Mouse (Mus musculus): ENCODE data around the gene Faah. TPM values are rescaled to one million over a fixed set of nuclear protein-coding genes. Genes with fewer than 3 reads are reported as not detected.
A peak's percentile ranks its signal among the peaks of the same experiment; 100 is the strongest.

The Faah gene
- polyA plus RNA-seq, 1 experiment: 31.3 TPM

GRCm38 (mm10) chr4:115987436-115987835 lies 30.3 kb downstream of the Faah start:
- no peaks in the 10 kb centered on the region for H3K4me1 ChIP-seq (ENCODE audit: control insufficient read depth, insufficient read depth, insufficient read length)
- no peaks in the 10 kb centered on the region for H3K36me3 ChIP-seq (ENCODE audit: control insufficient read depth, insufficient read depth, low read length)
- 79% methylated on average over 1 of the region's 1 CpGs for whole genome bisulfite sequencing
- no peaks in the 10 kb centered on the region for H3K27me3 ChIP-seq (ENCODE audit: control insufficient read depth, insufficient read depth, low read length)
- TF ChIP-seq CTCF (IDR thresholded peaks at IDR 0.05; ENCODE audit: extremely low read depth, insufficient read depth, insufficient read length, insufficient replicate concordance) (no peak), POLR2A (IDR thresholded peaks at IDR 0.05; ENCODE audit: low read depth, low read length) (no peak)
- H3K4me3 ChIP-seq (ENCODE audit: extremely low read depth, insufficient read depth, insufficient read length): no peak overlapping the region
- DNase-seq (ENCODE audit: low read depth in 1 of 2, low spot score in 2 of 2): no peak
- H3K27ac ChIP-seq (ENCODE audit: insufficient read depth, low read length): no peak overlapping the region

DNA sequence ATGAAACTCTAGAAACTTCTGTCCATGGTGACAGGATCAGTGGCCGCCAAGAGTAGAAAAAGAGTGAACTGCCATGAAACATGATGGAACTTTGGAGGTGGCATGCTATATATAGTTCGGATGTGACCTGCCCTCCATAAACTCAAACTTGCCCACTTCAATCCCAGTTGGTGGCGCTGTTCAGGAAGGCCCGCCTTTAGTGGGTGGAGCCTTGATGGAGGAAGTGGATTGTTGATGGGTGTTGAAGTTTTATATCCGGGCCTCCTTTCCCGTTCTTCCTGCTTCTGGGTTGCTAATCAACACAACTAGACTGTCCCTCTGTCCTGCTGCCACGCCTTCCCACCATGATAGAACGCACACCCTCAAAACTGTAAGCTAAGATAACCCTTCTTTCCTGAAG lies 32.8 kb downstream of the Faah start:
- WGBS: 50% methylated on average over 8 of the region's 8 CpGs
- Histone ChIP-seq H3K27ac (ENCODE audit: insufficient read depth, low read length) (no peak overlapping the region), H3K27me3 (ENCODE audit: control insufficient read depth, insufficient read depth, low read length) (0 out of 2 replicates have a peak, but pooled peaks cover 1% of the 10 kb centered on the region), H3K4me3 (ENCODE audit: extremely low read depth, insufficient read depth, insufficient read length) (no peak overlapping the region), H3K36me3 (ENCODE audit: control insufficient read depth, insufficient read depth, low read length) (no peaks in the 10 kb centered on the region), H3K4me1 (ENCODE audit: control insufficient read depth, insufficient read depth, insufficient read length) (no peaks in the 10 kb centered on the region)
- DNase-seq (ENCODE audit: low read depth in 1 of 2, low spot score in 2 of 2): no peak
- TF ChIP-seq CTCF (IDR thresholded peaks at IDR 0.05; ENCODE audit: extremely low read depth, insufficient read depth, insufficient read length, insufficient replicate concordance) (no peak), POLR2A (IDR thresholded peaks at IDR 0.05; ENCODE audit: low read depth, low read length) (no peak)

DNA sequence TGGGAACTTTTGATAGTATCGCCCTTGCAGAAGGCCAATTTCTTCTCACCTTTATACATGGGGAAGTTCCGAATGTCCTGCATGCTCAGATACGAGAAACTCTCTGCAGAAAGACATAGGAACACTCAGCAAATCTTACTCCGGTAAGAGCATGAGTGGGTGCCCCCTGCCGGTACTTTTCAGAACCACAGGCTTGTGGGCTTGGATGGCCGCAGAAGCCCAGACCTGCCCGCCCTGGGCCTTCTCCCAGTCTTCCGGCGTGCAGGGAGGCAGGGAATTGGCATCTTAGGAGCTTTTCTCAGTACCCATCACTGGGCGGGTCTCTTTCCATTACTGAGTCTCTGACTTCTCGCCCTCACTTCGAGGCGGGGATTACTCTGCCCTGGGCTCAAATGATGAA lies 33.6 kb downstream of the Faah start:
- Histone ChIP-seq H3K27ac (ENCODE audit: insufficient read depth, low read length) (no peak overlapping the region), H3K36me3 (ENCODE audit: control insufficient read depth, insufficient read depth, low read length) (no peaks in the 10 kb centered on the region), H3K27me3 (ENCODE audit: control insufficient read depth, insufficient read depth, low read length) (peaks cover 1% of the 10 kb centered on the region; the same call in 1 of the 2 replicates), H3K4me3 (ENCODE audit: extremely low read depth, insufficient read depth, insufficient read length) (no peak overlapping the region), H3K4me1 (ENCODE audit: control insufficient read depth, insufficient read depth, insufficient read length) (no peaks in the 10 kb centered on the region)
- WGBS: 8% methylated on average over 13 of the region's 13 CpGs
- TF ChIP-seq POLR2A (IDR thresholded peaks at IDR 0.05; ENCODE audit: low read depth, low read length) (no peak), CTCF (IDR thresholded peaks at IDR 0.05; ENCODE audit: extremely low read depth, insufficient read depth, insufficient read length, insufficient replicate concordance) (peak; percentile 60; the same call in 1 of the 2 replicates)
- DNase-seq (ENCODE audit: low read depth in 1 of 2, low spot score in 2 of 2): peak; percentile 18 to 67

GRCm38 (mm10) chr4:115980676-115981075 lies 37.0 kb downstream of the Faah start:
- DNase-seq (ENCODE audit: low read depth in 1 of 2, low spot score in 2 of 2): peak; percentile 22 to 51
- WGBS: 2% methylated on average over 8 of the region's 8 CpGs
- peaks cover 1% of the 10 kb centered on the region; the same call in 1 of the 2 replicates for H3K27me3 ChIP-seq (ENCODE audit: control insufficient read depth, insufficient read depth, low read length)
- H3K4me1 ChIP-seq (ENCODE audit: control insufficient read depth, insufficient read depth, insufficient read length): no peaks in the 10 kb centered on the region
- TF ChIP-seq CTCF (IDR thresholded peaks at IDR 0.05; ENCODE audit: extremely low read depth, insufficient read depth, insufficient read length, insufficient replicate concordance): peak; percentile 72; the same call in 1 of the 2 replicates
- no peak for TF ChIP-seq POLR2A (IDR thresholded peaks at IDR 0.05; ENCODE audit: low read depth, low read length)
- H3K36me3 ChIP-seq (ENCODE audit: control insufficient read depth, insufficient read depth, low read length): no peaks in the 10 kb centered on the region
- no peak overlapping the region for H3K27ac ChIP-seq (ENCODE audit: insufficient read depth, low read length)
- no peak overlapping the region for H3K4me3 ChIP-seq (ENCODE audit: extremely low read depth, insufficient read depth, insufficient read length)

DNA sequence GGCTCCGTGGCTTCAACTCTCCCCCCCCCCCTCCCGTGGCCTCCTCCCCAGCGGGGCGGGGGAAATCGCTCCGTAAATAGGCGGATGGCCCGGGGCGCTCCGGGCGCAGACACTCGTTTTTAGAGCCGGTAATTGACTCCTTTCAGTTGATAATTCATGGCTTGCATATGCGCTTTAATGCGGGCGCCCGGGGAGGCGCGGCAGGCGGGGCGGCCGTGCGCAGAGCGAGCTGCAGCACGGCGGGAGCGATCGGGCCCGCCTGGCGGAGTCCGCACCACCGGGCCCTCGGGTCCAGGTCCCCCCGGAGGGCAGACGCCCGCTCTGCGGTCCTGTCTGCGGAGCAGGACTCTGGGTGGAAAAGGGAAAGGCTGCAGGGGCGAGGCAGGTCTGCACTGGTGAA lies 38.3 kb downstream of the Faah start:
- H3K36me3 ChIP-seq (ENCODE audit: control insufficient read depth, insufficient read depth, low read length): no peaks in the 10 kb centered on the region
- H3K27me3 ChIP-seq (ENCODE audit: control insufficient read depth, insufficient read depth, low read length): peaks cover 1% of the 10 kb centered on the region; the same call in 1 of the 2 replicates
- no peak overlapping the region for H3K27ac ChIP-seq (ENCODE audit: insufficient read depth, low read length)
- H3K4me1 ChIP-seq (ENCODE audit: control insufficient read depth, insufficient read depth, insufficient read length): no peaks in the 10 kb centered on the region
- no peak for TF ChIP-seq CTCF (IDR thresholded peaks at IDR 0.05; ENCODE audit: extremely low read depth, insufficient read depth, insufficient read length, insufficient replicate concordance)
- TF ChIP-seq POLR2A (IDR thresholded peaks at IDR 0.05; ENCODE audit: low read depth, low read length): no peak
- DNase-seq (ENCODE audit: low read depth in 1 of 2, low spot score in 2 of 2): no peak
- H3K4me3 ChIP-seq (ENCODE audit: extremely low read depth, insufficient read depth, insufficient read length): no peak overlapping the region
- 2% methylated on average over 39 of the region's 39 CpGs for WGBS

DNA sequence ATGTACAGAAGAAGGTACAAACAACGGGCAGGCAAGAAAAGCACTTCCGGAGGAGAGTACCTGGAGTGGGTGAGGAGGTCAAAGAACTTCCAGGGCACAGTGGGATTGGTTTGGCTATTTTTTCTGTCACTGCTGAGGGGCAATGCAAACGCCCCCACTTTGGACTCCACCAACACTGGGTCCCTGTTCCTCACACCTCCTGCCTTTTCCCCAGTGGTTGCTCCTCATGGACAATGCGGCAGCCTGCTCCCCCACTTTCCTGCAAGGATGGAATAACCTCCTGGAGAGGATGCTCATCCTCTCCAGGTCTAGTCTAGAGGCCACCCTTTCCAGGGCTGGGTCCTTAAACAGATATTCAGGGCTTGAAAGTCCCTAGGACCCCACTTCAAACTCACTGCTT lies 38.8 kb downstream of the Faah start:
- no peak overlapping the region for H3K27ac ChIP-seq (ENCODE audit: insufficient read depth, low read length)
- no peak for DNase-seq (ENCODE audit: low read depth in 1 of 2, low spot score in 2 of 2)
- 67% methylated on average over 4 of the region's 4 CpGs for WGBS
- H3K36me3 ChIP-seq (ENCODE audit: control insufficient read depth, insufficient read depth, low read length): no peaks in the 10 kb centered on the region
- TF ChIP-seq POLR2A (IDR thresholded peaks at IDR 0.05; ENCODE audit: low read depth, low read length): no peak
- no peak for TF ChIP-seq CTCF (IDR thresholded peaks at IDR 0.05; ENCODE audit: extremely low read depth, insufficient read depth, insufficient read length, insufficient replicate concordance)
- peaks cover 1% of the 10 kb centered on the region; the same call in 1 of the 2 replicates for H3K27me3 ChIP-seq (ENCODE audit: control insufficient read depth, insufficient read depth, low read length)
- H3K4me1 ChIP-seq (ENCODE audit: control insufficient read depth, insufficient read depth, insufficient read length): no peaks in the 10 kb centered on the region
- no peak overlapping the region for H3K4me3 ChIP-seq (ENCODE audit: extremely low read depth, insufficient read depth, insufficient read length)

GRCm38 (mm10) chr4:115972543-115972942 lies 45.2 kb downstream of the Faah start:
- no peak for DNase-seq (ENCODE audit: low read depth in 1 of 2, low spot score in 2 of 2)
- Histone ChIP-seq H3K4me1 (ENCODE audit: control insufficient read depth, insufficient read depth, insufficient read length) (no peaks in the 10 kb centered on the region), H3K4me3 (ENCODE audit: extremely low read depth, insufficient read depth, insufficient read length) (no peak overlapping the region), H3K27me3 (ENCODE audit: control insufficient read depth, insufficient read depth, low read length) (no peaks in the 10 kb centered on the region), H3K27ac (ENCODE audit: insufficient read depth, low read length) (no peak overlapping the region), H3K36me3 (ENCODE audit: control insufficient read depth, insufficient read depth, low read length) (no peaks in the 10 kb centered on the region)
- WGBS: 59% methylated on average over 24 of the region's 24 CpGs
- TF ChIP-seq CTCF (IDR thresholded peaks at IDR 0.05; ENCODE audit: extremely low read depth, insufficient read depth, insufficient read length, insufficient replicate concordance) (no peak), POLR2A (IDR thresholded peaks at IDR 0.05; ENCODE audit: low read depth, low read length) (no peak)

All from spleen, adult 2 months (tissue).